ENCODE assay signal across 17 mouse cellular contexts in the genomic region with DNA sequence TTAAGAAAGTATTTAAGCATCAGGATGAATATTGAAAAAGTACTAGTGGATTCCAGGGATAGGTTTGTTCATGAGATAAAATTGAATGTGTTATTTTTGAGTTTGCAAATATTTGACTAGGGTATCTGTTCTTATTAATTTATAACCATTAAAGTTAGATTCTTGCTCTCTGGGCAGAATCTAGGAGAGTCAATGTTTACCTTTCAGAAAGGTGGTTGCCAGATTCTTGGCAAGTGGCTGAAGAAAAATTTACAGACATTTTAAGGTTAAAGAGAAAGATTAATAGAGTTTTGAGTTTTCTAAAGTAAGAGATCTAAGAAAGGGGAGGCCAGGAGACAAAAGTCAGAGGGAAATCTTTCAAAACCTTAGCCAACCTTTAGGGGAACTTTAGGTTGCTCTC.
"Had no signal": no experiment of that assay in that cellular context is flagged by ENCODE, and none has a peak within 500 bp of the region (broad histone marks: within the 10 kb centered on the region; RNA-seq: fewer than 3 reads in every experiment).

No protein-coding gene starts in this region.

- H3K27ac ChIP-seq: macrophage; midbrain, embryonic 13.5 days; midbrain, embryonic 15.5 days; neural tube, embryonic 12.5 days; stomach, embryonic 15.5 days; stomach, postnatal 0 days had no signal

- H3K4me3 ChIP-seq: lung, embryonic 15.5 days; megakaryocyte, embryonic 14.5 days; midbrain, embryonic 13.5 days; midbrain, embryonic 15.5 days; neural tube, embryonic 12.5 days; stomach, embryonic 15.5 days had no signal

- H3K9me3 ChIP-seq: lung, embryonic 15.5 days; megakaryocyte, embryonic 14.5 days; midbrain, embryonic 13.5 days; midbrain, embryonic 15.5 days; neural tube, embryonic 12.5 days; stomach, embryonic 15.5 days had no signal

- H3K4me1 ChIP-seq: lung, embryonic 15.5 days; megakaryocyte, embryonic 14.5 days; midbrain, embryonic 13.5 days; midbrain, embryonic 15.5 days; neural tube, embryonic 12.5 days; stomach, embryonic 15.5 days had no signal

- H3K36me3 ChIP-seq: lung, embryonic 15.5 days; midbrain, embryonic 13.5 days; midbrain, embryonic 15.5 days; neural tube, embryonic 12.5 days; stomach, embryonic 15.5 days had no signal

- H3K9ac ChIP-seq: liver, postnatal 0 days; lung, embryonic 15.5 days; midbrain, embryonic 13.5 days; midbrain, embryonic 15.5 days; neural tube, embryonic 12.5 days; stomach, embryonic 15.5 days had no signal

- H3K4me2 ChIP-seq: lung, embryonic 15.5 days; midbrain, embryonic 11.5 days; midbrain, embryonic 13.5 days; midbrain, embryonic 15.5 days; neural tube, embryonic 12.5 days; stomach, embryonic 15.5 days had no signal

- H3K27me3 ChIP-seq: lung, embryonic 15.5 days; megakaryocyte, embryonic 14.5 days; midbrain, embryonic 13.5 days; midbrain, embryonic 15.5 days; neural tube, embryonic 12.5 days; stomach, embryonic 15.5 days had no signal

- DNase-seq: liver, postnatal 0 days; lung, adult 2 months; lung, postnatal 14 days; lung, postnatal 36 days; right cerebral cortex, postnatal 14 days; thymus, adult 2 months; thymus, postnatal 25 days; thymus, postnatal 4 days had no signal

- ATAC-seq: liver, postnatal 0 days; midbrain, embryonic 13.5 days; midbrain, embryonic 15.5 days had no signal
